Mouse (Mus musculus): ENCODE measurements around the gene Ddit4. TPM values are rescaled to one million over a fixed set of nuclear protein-coding genes. Genes with fewer than 3 reads are reported as not detected.

The Ddit4 gene
- polyA plus RNA-seq, 1 experiment from 2014 or later = 11.1 TPM

DNA sequence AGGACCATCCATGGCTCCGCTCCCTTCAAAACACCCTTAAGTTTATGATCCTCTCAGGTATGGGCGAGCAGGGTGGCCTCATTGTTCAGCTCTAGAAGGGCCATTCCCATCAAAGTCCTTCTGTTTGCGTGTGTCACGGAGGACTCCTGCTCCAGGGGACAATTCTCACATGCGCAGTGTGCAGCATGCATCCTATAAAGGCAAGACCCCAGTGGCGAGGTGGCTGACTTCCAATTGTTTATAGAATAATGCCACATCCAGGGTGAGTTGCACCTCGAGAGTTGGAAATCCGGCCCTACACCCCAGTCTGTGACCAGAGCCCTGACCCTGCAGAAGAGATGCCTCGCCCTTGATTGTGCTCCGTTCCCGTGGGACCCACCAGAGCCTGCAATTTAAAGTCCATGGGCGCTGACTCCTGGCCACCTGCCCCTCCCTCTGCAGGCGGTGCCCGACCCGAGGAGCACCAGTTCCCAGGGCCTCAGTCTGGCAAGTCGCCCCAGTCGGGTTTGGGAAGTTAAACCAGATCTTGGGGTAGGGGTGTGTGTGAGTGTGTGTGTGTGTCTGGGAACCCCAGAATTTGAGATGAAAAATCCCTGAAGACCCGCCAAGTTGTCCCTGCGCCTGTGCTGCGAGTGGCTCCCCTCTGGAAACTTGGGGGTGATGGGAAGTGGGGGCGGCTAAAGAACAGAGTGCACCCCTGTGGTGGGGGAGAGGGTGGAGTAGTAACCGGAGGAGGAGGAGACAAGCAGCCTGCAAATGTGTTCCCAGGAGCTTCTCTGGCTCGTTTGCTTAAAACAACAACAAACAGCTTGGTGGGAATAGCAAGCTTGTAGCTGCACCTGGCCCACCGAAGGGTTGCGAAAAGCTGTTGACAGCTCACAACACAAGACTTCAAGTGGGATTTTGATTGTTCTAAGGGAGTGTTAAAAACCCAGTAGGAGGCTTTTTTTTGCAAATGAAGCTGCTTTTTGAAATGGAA, 5.8 kb upstream of the Ddit4 start:
- Histone ChIP-seq H3K27me3 (replicated peaks; ENCODE audit: control insufficient read depth, insufficient read depth, low read length) (no peaks in the 10 kb centered on the region), H3K9ac (ENCODE audit: low read length) (peak overlapping the region; percentile 35), H3K4me1 (ENCODE audit: control insufficient read depth, insufficient read depth, low read length) (peaks cover 32% of the 10 kb centered on the region), H3K36me3 (ENCODE audit: control insufficient read depth, insufficient read depth, low read length) (no peaks in the 10 kb centered on the region), H3K4me2 (ENCODE audit: low read length) (peak overlapping the region; percentile 45), H3K9me3 (replicated peaks; ENCODE audit: control insufficient read depth, low read length) (no peaks in the 10 kb centered on the region), H3K4me3 (ENCODE audit: low read depth, low read length) (peak overlapping the region; percentile 11), H3K27ac (ENCODE audit: low read depth, low read length) (peak overlapping the region; percentile 90)
- WGBS = 9% methylated on average over 25 of the region's 25 CpGs
- ATAC-seq (peak; percentile 74), DNase-seq (ENCODE audit: low spot score) (peak; percentile 92)

- no peak overlapping the region for H3K9ac ChIP-seq (ENCODE audit: low read length)
- H3K27ac ChIP-seq (ENCODE audit: low read depth, low read length) = peak overlapping the region; percentile 90
- no peaks in the 10 kb centered on the region for H3K36me3 ChIP-seq (ENCODE audit: control insufficient read depth, insufficient read depth, low read length)
- no peak overlapping the region; the same call in 1 of the 2 replicates for H3K4me2 ChIP-seq (ENCODE audit: low read length)
- no peaks in the 10 kb centered on the region for H3K27me3 ChIP-seq (replicated peaks; ENCODE audit: control insufficient read depth, insufficient read depth, low read length)
- DNase-seq (ENCODE audit: low spot score) (no peak), ATAC-seq (no peak)
- WGBS = 67% methylated on average over 5 of the region's 5 CpGs
- no peak overlapping the region for H3K4me3 ChIP-seq (ENCODE audit: low read depth, low read length)
- no peaks in the 10 kb centered on the region for H3K9me3 ChIP-seq (replicated peaks; ENCODE audit: control insufficient read depth, low read length)
- peaks cover 32% of the 10 kb centered on the region for H3K4me1 ChIP-seq (ENCODE audit: control insufficient read depth, insufficient read depth, low read length)
Observed at GRCm38 (mm10) chr10:59956681-59957080, 5.0 kb upstream of the Ddit4 start.

DNA sequence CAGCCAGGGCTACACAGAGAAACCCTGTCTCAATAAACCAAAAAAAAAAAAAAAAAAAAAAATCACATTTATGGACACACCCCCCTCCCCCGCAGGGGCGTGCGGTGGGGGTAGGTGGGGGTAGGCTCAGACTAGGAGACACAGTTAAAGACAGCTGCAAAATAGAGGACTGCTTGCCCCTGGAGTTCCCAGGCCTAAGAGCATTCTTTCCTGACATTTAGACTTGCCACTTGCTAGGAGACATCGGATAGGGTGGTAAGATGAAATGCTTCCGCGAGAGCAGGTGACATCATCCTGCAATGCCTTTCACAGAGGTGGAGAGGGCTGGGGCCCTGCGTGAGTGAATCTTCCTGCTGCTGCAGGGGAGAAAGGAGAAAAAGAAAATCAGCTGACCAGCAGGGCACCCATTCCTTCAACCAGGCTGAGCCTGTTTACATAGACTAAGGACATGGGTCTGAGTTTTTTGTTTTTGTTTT, 2.0 kb upstream of the Ddit4 start:
- no peak overlapping the region for H3K4me2 ChIP-seq (ENCODE audit: low read length)
- DNase-seq (ENCODE audit: low spot score) (no peak), ATAC-seq (no peak)
- H3K4me3 ChIP-seq (ENCODE audit: low read depth, low read length) = no peak overlapping the region
- H3K9me3 ChIP-seq (replicated peaks; ENCODE audit: control insufficient read depth, low read length) = no peaks in the 10 kb centered on the region
- no peaks in the 10 kb centered on the region for H3K27me3 ChIP-seq (replicated peaks; ENCODE audit: control insufficient read depth, insufficient read depth, low read length)
- 0 out of 2 replicates have a peak, but pooled peaks cover 5% of the 10 kb centered on the region for H3K36me3 ChIP-seq (ENCODE audit: control insufficient read depth, insufficient read depth, low read length)
- peaks cover 38% of the 10 kb centered on the region for H3K4me1 ChIP-seq (ENCODE audit: control insufficient read depth, insufficient read depth, low read length)
- no peak overlapping the region for H3K27ac ChIP-seq (ENCODE audit: low read depth, low read length)
- 33% methylated on average over 7 of the region's 7 CpGs for WGBS
- H3K9ac ChIP-seq (ENCODE audit: low read length) = no peak overlapping the region

GRCm38 (mm10) chr10:59952781-59953563, 1.3 kb upstream of the Ddit4 start:
- Histone ChIP-seq H3K4me3 (ENCODE audit: low read depth, low read length) (peak overlapping the region; percentile 96), H3K4me2 (ENCODE audit: low read length) (peak overlapping the region; percentile 76), H3K9ac (ENCODE audit: low read length) (peak overlapping the region; percentile 96), H3K27me3 (replicated peaks; ENCODE audit: control insufficient read depth, insufficient read depth, low read length) (no peaks in the 10 kb centered on the region), H3K9me3 (replicated peaks; ENCODE audit: control insufficient read depth, low read length) (no peaks in the 10 kb centered on the region), H3K36me3 (ENCODE audit: control insufficient read depth, insufficient read depth, low read length) (0 out of 2 replicates have a peak, but pooled peaks cover 5% of the 10 kb centered on the region), H3K27ac (ENCODE audit: low read depth, low read length) (peak overlapping the region; percentile 97), H3K4me1 (ENCODE audit: control insufficient read depth, insufficient read depth, low read length) (peaks cover 32% of the 10 kb centered on the region)
- no peak for DNase-seq (ENCODE audit: low spot score)
- WGBS = 22% methylated on average over 16 of the region's 16 CpGs
- no peak for ATAC-seq

- Histone ChIP-seq H3K4me1 (ENCODE audit: control insufficient read depth, insufficient read depth, low read length) (peaks cover 25% of the 10 kb centered on the region), H3K9me3 (replicated peaks; ENCODE audit: control insufficient read depth, low read length) (no peaks in the 10 kb centered on the region), H3K27me3 (replicated peaks; ENCODE audit: control insufficient read depth, insufficient read depth, low read length) (no peaks in the 10 kb centered on the region), H3K4me3 (ENCODE audit: low read depth, low read length) (peak overlapping the region; percentile 96), H3K9ac (ENCODE audit: low read length) (peak overlapping the region; percentile 96), H3K4me2 (ENCODE audit: low read length) (peak overlapping the region; percentile 76), H3K27ac (ENCODE audit: low read depth, low read length) (peak overlapping the region; percentile 97), H3K36me3 (ENCODE audit: control insufficient read depth, insufficient read depth, low read length) (0 out of 2 replicates have a peak, but pooled peaks cover 5% of the 10 kb centered on the region)
- ATAC-seq = peak; percentile 50
- WGBS = under 1% methylated on average over 31 of the region's 31 CpGs
- DNase-seq (ENCODE audit: low spot score) = peak; percentile 85
Observed at GRCm38 (mm10) chr10:59952152-59952780, 632 bp upstream of the Ddit4 start.

- Histone ChIP-seq H3K36me3 (ENCODE audit: control insufficient read depth, insufficient read depth, low read length) (0 out of 2 replicates have a peak, but pooled peaks cover 5% of the 10 kb centered on the region), H3K4me1 (ENCODE audit: control insufficient read depth, insufficient read depth, low read length) (peaks cover 16% of the 10 kb centered on the region), H3K27ac (ENCODE audit: low read depth, low read length) (peak overlapping the region; percentile 91), H3K9me3 (replicated peaks; ENCODE audit: control insufficient read depth, low read length) (no peaks in the 10 kb centered on the region), H3K4me2 (ENCODE audit: low read length) (peak overlapping the region; percentile 76), H3K9ac (ENCODE audit: low read length) (peak overlapping the region; percentile 96), H3K4me3 (ENCODE audit: low read depth, low read length) (peak overlapping the region; percentile 96), H3K27me3 (replicated peaks; ENCODE audit: control insufficient read depth, insufficient read depth, low read length) (no peaks in the 10 kb centered on the region)
- WGBS = 0% methylated on average over 23 of the region's 23 CpGs
- ATAC-seq (peak; percentile 49), DNase-seq (ENCODE audit: low spot score) (peak; percentile 87)
Observed at GRCm38 (mm10) chr10:59950716-59951191, 880 bp downstream of the Ddit4 start.

- Histone ChIP-seq H3K4me1 (ENCODE audit: control insufficient read depth, insufficient read depth, low read length) (peaks cover 16% of the 10 kb centered on the region), H3K9ac (ENCODE audit: low read length) (peak overlapping the region; percentile 96), H3K4me2 (ENCODE audit: low read length) (peak overlapping the region; percentile 76), H3K27ac (ENCODE audit: low read depth, low read length) (peak overlapping the region; percentile 91), H3K36me3 (ENCODE audit: control insufficient read depth, insufficient read depth, low read length) (0 out of 2 replicates have a peak, but pooled peaks cover 5% of the 10 kb centered on the region), H3K27me3 (replicated peaks; ENCODE audit: control insufficient read depth, insufficient read depth, low read length) (no peaks in the 10 kb centered on the region), H3K4me3 (ENCODE audit: low read depth, low read length) (peak overlapping the region; percentile 96), H3K9me3 (replicated peaks; ENCODE audit: control insufficient read depth, low read length) (no peaks in the 10 kb centered on the region)
- 34% methylated on average over 15 of the region's 15 CpGs for WGBS
- ATAC-seq (no peak), DNase-seq (ENCODE audit: low spot score) (no peak)
Observed at GRCm38 (mm10) chr10:59949783-59950605, 1.6 kb downstream of the Ddit4 start.
